Comparison of ENCODE assay signal across 26 mouse cellular contexts in the genomic region with DNA sequence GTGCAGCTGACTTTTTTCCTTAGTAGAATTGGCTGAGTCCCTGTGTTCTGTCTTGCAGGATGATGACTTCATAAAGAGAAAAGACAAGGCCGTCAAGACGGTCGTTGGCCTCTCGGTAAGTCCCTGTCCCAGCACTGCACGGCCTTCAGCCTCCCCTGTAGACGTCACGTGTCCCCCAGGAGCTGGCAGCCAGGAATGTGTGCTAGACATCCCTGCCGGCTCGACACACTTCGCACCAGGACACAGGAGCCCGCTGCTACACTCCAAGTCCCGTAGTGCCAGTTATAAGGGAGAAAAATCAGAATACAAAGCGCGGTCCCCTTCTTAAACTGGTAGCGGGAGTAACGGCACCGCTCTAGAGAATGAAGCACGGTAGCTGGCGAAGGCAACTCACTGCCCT. TPM values are rescaled to one million over a fixed set of nuclear protein-coding genes. Genes with fewer than 3 reads are reported as not detected.
A peak's percentile ranks its signal among the peaks of the same experiment; 100 is the strongest.
DNase-seq lines count a peak whose midpoint lies in the region; ATAC-seq and TF ChIP-seq lines count a peak whose summit lies in the region.
"Had no signal": no experiment of that assay in that cellular context is flagged by ENCODE, and none has a peak within 500 bp of the region (broad histone marks: within the 10 kb centered on the region; RNA-seq: fewer than 3 reads in every experiment).

No protein-coding gene starts in this region.

- H3K9ac ChIP-seq in limb, embryonic 12.5 days (replicated peaks): no peak overlapping the region
- H3K9ac ChIP-seq in liver, embryonic 11.5 days (ENCODE audit: low read depth, low read length): no peak overlapping the region
- H3K9ac ChIP-seq: embryonic facial prominence, embryonic 13.5 days; forebrain, embryonic 12.5 days; forebrain, embryonic 15.5 days; heart, embryonic 12.5 days; heart, embryonic 15.5 days; hindbrain, embryonic 12.5 days; hindbrain, embryonic 15.5 days had no signal

- no peak overlapping the region for H3K4me2 ChIP-seq in limb, embryonic 12.5 days
- no peak overlapping the region for H3K4me2 ChIP-seq in liver, embryonic 11.5 days
- H3K4me2 ChIP-seq: embryonic facial prominence, embryonic 13.5 days; forebrain, embryonic 12.5 days; forebrain, embryonic 15.5 days; heart, embryonic 12.5 days; heart, embryonic 15.5 days; hindbrain, embryonic 12.5 days; hindbrain, embryonic 15.5 days had no signal

- no peak overlapping the region for H3K27ac ChIP-seq in limb, embryonic 12.5 days
- no peak overlapping the region for H3K27ac ChIP-seq in liver, embryonic 11.5 days (ENCODE audit: low read depth, low read length)
- H3K27ac ChIP-seq: embryonic facial prominence, embryonic 13.5 days; forebrain, embryonic 12.5 days; forebrain, embryonic 15.5 days; heart, embryonic 15.5 days; hindbrain, embryonic 12.5 days; hindbrain, embryonic 15.5 days had no signal

- peak overlapping the region; percentile 57 for H3K4me3 ChIP-seq in E14TG2a.4 (replicated peaks; ENCODE audit: low read length)
- no peak overlapping the region for H3K4me3 ChIP-seq in limb, embryonic 12.5 days (replicated peaks)
- H3K4me3 ChIP-seq in liver, embryonic 11.5 days (ENCODE audit: low read depth, low read length): no peak overlapping the region
- H3K4me3 ChIP-seq: embryonic facial prominence, embryonic 13.5 days; erythroblast, embryonic 14.5 days; forebrain, embryonic 12.5 days; forebrain, embryonic 15.5 days; heart, embryonic 12.5 days; heart, embryonic 15.5 days; hindbrain, embryonic 12.5 days; hindbrain, embryonic 15.5 days had no signal

- peak; percentile 62 for DNase-seq in adrenal gland, adult 2 months
- no peak for DNase-seq in adrenal gland, adult 18-20 months (ENCODE audit: low spot score in 2 of 2)
- DNase-seq in adrenal gland, postnatal 36 days: peak; percentile 50 to 61
- DNase-seq in heart, postnatal 25 days (ENCODE audit: low spot score): no peak
- DNase-seq in liver, embryonic 11.5 days (ENCODE audit: low spot score): no peak
- DNase-seq: cerebellum, adult 11 months; cerebellum, adult 2 months; cerebellum, adult 9-11 months; cerebellum, postnatal 25 days; gastrocnemius, postnatal 25 days; heart, adult 18-20 months; heart, postnatal 14 days; kidney, adult 2 months had no signal

- peaks cover 60% of the 10 kb centered on the region for H3K36me3 ChIP-seq in E14TG2a.4 (ENCODE audit: insufficient read depth, low read length)
- peaks cover 76% of the 10 kb centered on the region for H3K36me3 ChIP-seq in limb, embryonic 12.5 days
- H3K36me3 ChIP-seq in liver, embryonic 11.5 days (ENCODE audit: control insufficient read depth, insufficient read depth, low read length): peaks cover 3% of the 10 kb centered on the region

- H3K9me3 ChIP-seq in E14TG2a.4 (ENCODE audit: low read length): no peaks in the 10 kb centered on the region
- no peaks in the 10 kb centered on the region for H3K9me3 ChIP-seq in limb, embryonic 12.5 days
- no peaks in the 10 kb centered on the region for H3K9me3 ChIP-seq in liver, embryonic 11.5 days (ENCODE audit: control insufficient read depth, low read length)
- H3K9me3 ChIP-seq: embryonic facial prominence, embryonic 13.5 days; forebrain, embryonic 12.5 days; forebrain, embryonic 15.5 days; heart, embryonic 12.5 days; heart, embryonic 15.5 days; hindbrain, embryonic 12.5 days; hindbrain, embryonic 15.5 days had no signal

- H3K4me1 ChIP-seq in E14TG2a.4 (replicated peaks; ENCODE audit: low read depth, low read length): 0 out of 2 replicates have a peak, but pooled peaks cover 4% of the 10 kb centered on the region
- H3K4me1 ChIP-seq in limb, embryonic 12.5 days (replicated peaks): peaks cover 21% of the 10 kb centered on the region
- no peaks in the 10 kb centered on the region for H3K4me1 ChIP-seq in liver, embryonic 11.5 days (replicated peaks; ENCODE audit: control insufficient read depth, insufficient read depth, low read length)
- H3K4me1 ChIP-seq: heart, embryonic 12.5 days; hindbrain, embryonic 12.5 days had no signal

- intact Hi-C loops in heart, postnatal 25 days (cut with DNase I): no loop called here

- TF ChIP-seq CTCF in E14TG2a.4 (conservative IDR thresholded peaks at IDR 0.05; ENCODE audit: low read length): no peak

- WGBS in limb, embryonic 12.5 days: 94% methylated on average over 19 of the region's 19 CpGs
- 94% methylated on average over 19 of the region's 19 CpGs for WGBS in liver, embryonic 11.5 days

- ATAC-seq in limb, embryonic 12.5 days (ENCODE audit: insufficient number of reproducible peaks, insufficient read depth, low FRiP score, low TSS enrichment, low read depth): 0 out of 2 replicates have a peak, but pooled peaks have one; percentile 2
- no peak for ATAC-seq in liver, embryonic 11.5 days (replicated peaks; ENCODE audit: low FRiP score)
- ATAC-seq: activated CD4-positive, CD25-positive, alpha-beta regulatory T cell, adult 4 months; CD4-positive, CD25-positive, alpha-beta regulatory T cell, adult 4 months; forebrain, embryonic 15.5 days; intestine, postnatal 0 days had no signal

- H3K27me3 ChIP-seq in E14TG2a.4 (ENCODE audit: insufficient read depth, low read length): no peaks in the 10 kb centered on the region
- no peaks in the 10 kb centered on the region for H3K27me3 ChIP-seq in limb, embryonic 12.5 days
- H3K27me3 ChIP-seq in liver, embryonic 11.5 days (replicated peaks; ENCODE audit: control insufficient read depth, insufficient read depth, low read length): no peaks in the 10 kb centered on the region
- H3K27me3 ChIP-seq: embryonic facial prominence, embryonic 13.5 days; forebrain, embryonic 12.5 days; forebrain, embryonic 15.5 days; heart, embryonic 12.5 days; heart, embryonic 15.5 days; hindbrain, embryonic 12.5 days; hindbrain, embryonic 15.5 days had no signal

RNA-seq across cellular contexts. Expression of a gene that starts 17.3 kb away (rescaled TPM):
- total RNA-seq in adrenal gland, adult 2 months (2021): 10 to 100 TPM; 21.7 to 22.2 TPM
- polyA plus RNA-seq in adrenal gland, adult 2 months (2012; rRNA removed): 3.8 and 4.6 TPM in 2 replicates
- 10 to 100 TPM; 22.9 to 23.5 TPM for total RNA-seq in adrenal gland, adult 18-20 months (2021)
- 10 to 100 TPM; 20.9 to 27.6 TPM for total RNA-seq in adrenal gland, postnatal 36 days (2021)
- 15.5 and 16.1 TPM in 2 replicates for polyA plus RNA-seq in limb, embryonic 12.5 days (2016; fragmentation: Nextera tagmentation; extraction: Ambion mirVana)
- 10 to 100 TPM; 14.0 to 14.5 TPM for total RNA-seq in heart, postnatal 25 days (2021)
- polyA plus RNA-seq in liver, embryonic 11.5 days (2014; fragmentation: Nextera tagmentation; extraction: Ambion mirVana): 9.2 and 10.1 TPM in 2 replicates

Comparison
In these comparisons a context has a peak if more than half of its experiments do, and no peak if none do; other contexts are left out.
1. DNase-seq: peak in adrenal gland, adult 2 months (single experiment) and adrenal gland, postnatal 36 days (2 of 2); none in adrenal gland, adult 18-20 months (0 of 2), heart, postnatal 25 days (single experiment) and liver, embryonic 11.5 days (single experiment).